Mouse (Mus musculus): ENCODE results near the gene Rac2. TPM values are rescaled to one million over a fixed set of nuclear protein-coding genes. Genes with fewer than 3 reads are reported as not detected.

Gene Rac2
- polyA plus RNA-seq, 1 experiment: 552 TPM

- H3K27ac ChIP-seq (ENCODE audit: insufficient read depth, low read depth, low read length): peak overlapping the region; percentile 88
- peak overlapping the region; percentile 54 for H3K4me3 ChIP-seq (ENCODE audit: insufficient read depth, low read length)
- H3K4me1 ChIP-seq (ENCODE audit: control insufficient read depth, insufficient read depth, low read length): peaks cover 64% of the 10 kb centered on the region
- TF ChIP-seq POLR2A (IDR thresholded peaks at IDR 0.05; ENCODE audit: borderline replicate concordance, low read depth, low read length) (no peak), CTCF (IDR thresholded peaks at IDR 0.05; ENCODE audit: low read depth, low read length) (no peak)
Observed at GRCm38 (mm10) chr15:78599529-78600193, 27.1 kb upstream of the Rac2 start.

GRCm38 (mm10) chr15:78599124-78599523 is 26.5 kb upstream of the Rac2 start:
- no peak for TF ChIP-seq CTCF (IDR thresholded peaks at IDR 0.05; ENCODE audit: low read depth, low read length)
- no peak for TF ChIP-seq POLR2A (IDR thresholded peaks at IDR 0.05; ENCODE audit: borderline replicate concordance, low read depth, low read length)
- Histone ChIP-seq H3K27ac (ENCODE audit: insufficient read depth, low read depth, low read length) (peak overlapping the region; percentile 89), H3K4me1 (ENCODE audit: control insufficient read depth, insufficient read depth, low read length) (peaks cover 61% of the 10 kb centered on the region), H3K4me3 (ENCODE audit: insufficient read depth, low read length) (peak overlapping the region; percentile 59)

DNA sequence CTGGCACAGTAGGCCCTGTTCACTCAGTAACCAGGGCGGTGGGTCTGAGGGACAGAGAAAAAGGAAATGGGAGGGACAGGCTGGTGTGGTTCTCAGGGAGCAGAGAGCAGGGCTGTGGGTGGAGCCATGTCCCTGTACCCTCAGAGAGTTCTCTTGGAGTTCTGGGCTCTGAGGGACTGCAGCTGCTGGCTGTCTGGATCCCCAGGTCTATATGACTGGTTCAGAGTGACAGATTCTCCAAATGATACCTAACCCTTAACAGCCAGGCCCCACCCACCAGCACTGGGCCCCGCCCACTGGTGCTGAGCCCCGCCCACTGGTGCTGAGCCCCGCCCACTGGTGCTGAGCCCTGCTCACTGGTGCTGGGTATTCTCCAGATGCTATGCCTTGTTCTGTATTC is 25.1 kb upstream of the Rac2 start:
- TF ChIP-seq POLR2A (IDR thresholded peaks at IDR 0.05; ENCODE audit: borderline replicate concordance, low read depth, low read length) (peak; percentile 80; the same call in 1 of the 2 replicates), CTCF (IDR thresholded peaks at IDR 0.05; ENCODE audit: low read depth, low read length) (no peak)
- Histone ChIP-seq H3K4me1 (ENCODE audit: control insufficient read depth, insufficient read depth, low read length) (peaks cover 56% of the 10 kb centered on the region), H3K4me3 (ENCODE audit: insufficient read depth, low read length) (peak overlapping the region; percentile 95), H3K27ac (ENCODE audit: insufficient read depth, low read depth, low read length) (peak overlapping the region; percentile 96)

GRCm38 (mm10) chr15:78596914-78597313 is 24.3 kb upstream of the Rac2 start, which contains the start of gene Cyth4:
Gene Cyth4, plus strand, starts transcription at chr15:78597047.
- peak within 1 kb of the TSS; percentile 95 for H3K4me3 ChIP-seq (ENCODE audit: insufficient read depth, low read length)
- H3K27ac ChIP-seq (ENCODE audit: insufficient read depth, low read depth, low read length): peak within 1 kb of the TSS; percentile 96
- peaks cover 56% of the 10 kb centered on the region for H3K4me1 ChIP-seq (ENCODE audit: control insufficient read depth, insufficient read depth, low read length)
- TF ChIP-seq CTCF (IDR thresholded peaks at IDR 0.05; ENCODE audit: low read depth, low read length) (no peak), POLR2A (IDR thresholded peaks at IDR 0.05; ENCODE audit: borderline replicate concordance, low read depth, low read length) (no peak; the same call in 1 of the 2 replicates)

- H3K4me1 ChIP-seq (ENCODE audit: control insufficient read depth, insufficient read depth, low read length): peaks cover 55% of the 10 kb centered on the region
- TF ChIP-seq CTCF (IDR thresholded peaks at IDR 0.05; ENCODE audit: low read depth, low read length): no peak
- no peak for TF ChIP-seq POLR2A (IDR thresholded peaks at IDR 0.05; ENCODE audit: borderline replicate concordance, low read depth, low read length)
- peak overlapping the region; percentile 95 for H3K4me3 ChIP-seq (ENCODE audit: insufficient read depth, low read length)
- H3K27ac ChIP-seq (ENCODE audit: insufficient read depth, low read depth, low read length): peak overlapping the region; percentile 96
Observed at GRCm38 (mm10) chr15:78596504-78596903, 23.9 kb upstream of the Rac2 start.

GRCm38 (mm10) chr15:78595468-78595867 is 22.9 kb upstream of the Rac2 start:
- TF ChIP-seq CTCF (IDR thresholded peaks at IDR 0.05; ENCODE audit: low read depth, low read length) (peak; percentile 73), POLR2A (IDR thresholded peaks at IDR 0.05; ENCODE audit: borderline replicate concordance, low read depth, low read length) (no peak)
- H3K4me1 ChIP-seq (ENCODE audit: control insufficient read depth, insufficient read depth, low read length): peaks cover 55% of the 10 kb centered on the region
- no peak overlapping the region for H3K4me3 ChIP-seq (ENCODE audit: insufficient read depth, low read length)
- H3K27ac ChIP-seq (ENCODE audit: insufficient read depth, low read depth, low read length): no peak overlapping the region

DNA sequence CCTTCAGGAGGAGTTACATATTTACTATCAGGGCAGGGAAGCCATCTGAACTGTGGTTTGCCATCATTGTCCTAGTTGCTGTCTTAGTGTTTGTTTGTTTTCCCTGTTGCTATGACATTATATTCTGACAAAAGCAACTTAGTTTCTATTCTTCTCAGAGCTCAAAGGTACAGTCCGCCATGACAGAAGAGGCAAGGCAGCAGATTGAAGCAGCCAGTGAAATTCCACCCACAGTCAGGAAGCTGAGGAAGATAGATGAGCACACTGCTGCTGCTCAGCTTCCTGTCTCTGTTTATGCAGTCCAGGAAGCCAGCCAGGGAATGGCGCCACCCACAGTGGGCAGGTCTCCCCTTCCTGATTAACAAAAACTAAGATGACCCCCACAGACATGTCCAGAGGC is 22.2 kb upstream of the Rac2 start:
- no peak overlapping the region for H3K4me3 ChIP-seq (ENCODE audit: insufficient read depth, low read length)
- TF ChIP-seq POLR2A (IDR thresholded peaks at IDR 0.05; ENCODE audit: borderline replicate concordance, low read depth, low read length): no peak
- TF ChIP-seq CTCF (IDR thresholded peaks at IDR 0.05; ENCODE audit: low read depth, low read length): no peak
- no peak overlapping the region for H3K27ac ChIP-seq (ENCODE audit: insufficient read depth, low read depth, low read length)
- peaks cover 55% of the 10 kb centered on the region for H3K4me1 ChIP-seq (ENCODE audit: control insufficient read depth, insufficient read depth, low read length)

GRCm38 (mm10) chr15:78593896-78594425 is 21.4 kb upstream of the Rac2 start:
- H3K4me3 ChIP-seq (ENCODE audit: insufficient read depth, low read length): no peak overlapping the region
- no peak overlapping the region for H3K27ac ChIP-seq (ENCODE audit: insufficient read depth, low read depth, low read length)
- peaks cover 59% of the 10 kb centered on the region for H3K4me1 ChIP-seq (ENCODE audit: control insufficient read depth, insufficient read depth, low read length)
- TF ChIP-seq POLR2A (IDR thresholded peaks at IDR 0.05; ENCODE audit: borderline replicate concordance, low read depth, low read length) (no peak), CTCF (IDR thresholded peaks at IDR 0.05; ENCODE audit: low read depth, low read length) (no peak)

GRCm38 (mm10) chr15:78592452-78592968 is 19.9 kb upstream of the Rac2 start:
- no peak overlapping the region for H3K4me3 ChIP-seq (ENCODE audit: insufficient read depth, low read length)
- TF ChIP-seq POLR2A (IDR thresholded peaks at IDR 0.05; ENCODE audit: borderline replicate concordance, low read depth, low read length): no peak
- TF ChIP-seq CTCF (IDR thresholded peaks at IDR 0.05; ENCODE audit: low read depth, low read length): no peak
- peak overlapping the region; percentile 78; the same call in 1 of the 2 replicates for H3K27ac ChIP-seq (ENCODE audit: insufficient read depth, low read depth, low read length)
- peaks cover 70% of the 10 kb centered on the region for H3K4me1 ChIP-seq (ENCODE audit: control insufficient read depth, insufficient read depth, low read length)

All from bone marrow macrophage, adult 2 months (primary cell).